Mouse (Mus musculus) bone marrow macrophage, adult 2 months (primary cell): ENCODE measurements around the gene Ubqln4.

Experiments used
- CTCF ChIP-seq: IDR thresholded peaks from 2 replicates; pipeline ENCODE4 v1.5.1; 2012; ENCODE audit warnings: low read depth, mild to moderate bottlenecking, low read length, moderate library complexity
- POLR2A ChIP-seq: IDR thresholded peaks from 2 replicates; pipeline ENCODE4 v1.6.1; 2012; ENCODE audit warnings: mild to moderate bottlenecking, low read depth, low read length, borderline replicate concordance

DNA sequence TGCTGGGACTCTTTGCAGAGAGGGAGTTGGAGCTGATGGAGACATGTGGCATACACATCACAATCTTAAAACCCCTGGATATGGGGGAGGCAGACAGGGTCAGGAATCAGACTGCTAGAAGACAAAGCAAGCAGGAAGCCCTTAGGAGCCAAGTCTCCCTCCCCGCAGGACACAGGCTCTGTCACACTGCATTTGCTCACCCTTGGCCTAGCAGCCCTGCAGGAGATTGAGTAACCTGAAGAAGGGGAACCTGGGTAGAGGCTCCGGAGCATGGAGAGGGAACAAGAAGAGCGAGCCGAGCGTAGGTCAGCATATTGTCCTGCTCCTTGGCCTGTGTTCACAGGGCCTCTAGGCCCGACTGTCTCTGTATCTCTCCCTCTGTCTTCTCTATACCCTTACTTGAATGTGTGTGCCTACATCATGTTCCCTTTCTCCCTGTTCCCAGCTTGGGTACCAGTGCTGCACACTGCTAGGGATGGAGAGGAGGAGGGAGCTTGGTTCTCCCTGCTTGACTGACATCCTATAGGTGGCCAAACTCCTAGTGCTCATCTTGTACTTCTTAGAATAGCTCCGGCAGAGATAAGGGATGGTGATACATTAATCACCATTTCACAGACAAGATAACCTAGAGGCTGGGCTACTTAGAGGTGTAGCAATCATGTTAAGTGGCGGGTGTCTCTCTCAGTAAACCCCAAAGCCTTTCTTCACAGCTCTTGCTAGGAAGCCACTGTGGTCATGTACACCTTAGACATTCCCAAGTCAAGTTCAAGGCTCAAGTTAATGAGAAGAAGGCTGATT lies 64.7 kb downstream of the Ubqln4 start:
- TF ChIP-seq CTCF (no peak), POLR2A (no peak)
